Mouse (Mus musculus) heart, embryonic 13.5 days (tissue): ENCODE data around the gene Zfp296. TPM values are rescaled to one million over a fixed set of nuclear protein-coding genes. Genes with fewer than 3 reads are reported as not detected.

ENCODE experiments used
- ATAC-seq: fragments of 200-750 bp; cut with Nextera tagmentation; 2 replicates; pipeline ENCODE4 v1.8.0; 2017; ENCODE audit warnings: moderate TSS enrichment; ENCODE audit not compliant: insufficient number of reproducible peaks, low FRiP score, low TSS enrichment; ENCODE audit errors: extremely low read depth
- H3K27ac ChIP-seq: fragments of 300-500 bp; sonication (generic); replicated peaks from 2 replicates; pipeline ENCODE4 v1.5.1; 2015; ENCODE audit warnings: moderate library complexity, mild to moderate bottlenecking, inconsistent platforms
- H3K27me3 ChIP-seq: fragments of 300-500 bp; sonication (generic); replicated peaks from 2 replicates; pipeline ENCODE4 v1.6.1; 2015; ENCODE audit warnings: mild to moderate bottlenecking, inconsistent platforms
- H3K36me3 ChIP-seq: fragments of 300-500 bp; sonication (generic); 2 replicates; pipeline ENCODE4 v1.6.1; 2015; ENCODE audit warnings: mild to moderate bottlenecking, inconsistent platforms
- H3K4me1 ChIP-seq: fragments of 300-500 bp; sonication (generic); 2 replicates; pipeline ENCODE4 v1.6.1; 2015; ENCODE audit warnings: inconsistent platforms
- H3K4me2 ChIP-seq: fragments of 300-500 bp; sonication (generic); 2 replicates; pipeline ENCODE4 v1.6.1; 2015; ENCODE audit warnings: inconsistent platforms, mild to moderate bottlenecking, moderate library complexity
- H3K4me3 ChIP-seq: fragments of 300-500 bp; sonication (generic); 2 replicates; pipeline ENCODE4 v1.5.1; 2015; ENCODE audit warnings: moderate library complexity, mild to moderate bottlenecking, inconsistent platforms
- H3K9ac ChIP-seq: fragments of 300-500 bp; sonication (generic); 2 replicates; pipeline ENCODE4 v1.6.1; 2015; ENCODE audit warnings: inconsistent platforms, mild to moderate bottlenecking, moderate library complexity
- H3K9me3 ChIP-seq: fragments of 300-500 bp; sonication (generic); 2 replicates; pipeline ENCODE4 v1.6.1; 2016; ENCODE audit warnings: inconsistent platforms
- WGBS: fragments of 180-500 bp; shearing (Covaris S2); methylation state at CpG from one replicate; pipeline ENCODE4 v1.1.7; 2015; ENCODE audit warnings: mixed read lengths; 5-methylcytosine and 5-hydroxymethylcytosine counted together
- polyA plus RNA-seq: library from polyadenylated mRNA; unstranded; fragments of >200 nt; fragmentation: Nextera tagmentation; extraction: Ambion mirVana; gene quantifications from 2 replicates; pipeline ENCODE4 v1.2.1, GENCODE M21; 2015

Zfp296 gene
- polyA plus RNA-seq, 1 experiment from 2014 or later, result 0.12 TPM

GRCm38 (mm10) chr7:19609641-19610332, 32.7 kb downstream of the Zfp296 start:
- Histone ChIP-seq H3K4me1 (no peaks in the 10 kb centered on the region), H3K4me3 (no peak overlapping the region), H3K27me3 (no peaks in the 10 kb centered on the region), H3K9me3 (no peaks in the 10 kb centered on the region), H3K27ac (no peak overlapping the region), H3K4me2 (no peak overlapping the region), H3K9ac (no peak overlapping the region), H3K36me3 (peaks cover 26% of the 10 kb centered on the region)
- ATAC-seq, result no peak
- 78% methylated on average over 12 of the region's 12 CpGs for WGBS

DNA sequence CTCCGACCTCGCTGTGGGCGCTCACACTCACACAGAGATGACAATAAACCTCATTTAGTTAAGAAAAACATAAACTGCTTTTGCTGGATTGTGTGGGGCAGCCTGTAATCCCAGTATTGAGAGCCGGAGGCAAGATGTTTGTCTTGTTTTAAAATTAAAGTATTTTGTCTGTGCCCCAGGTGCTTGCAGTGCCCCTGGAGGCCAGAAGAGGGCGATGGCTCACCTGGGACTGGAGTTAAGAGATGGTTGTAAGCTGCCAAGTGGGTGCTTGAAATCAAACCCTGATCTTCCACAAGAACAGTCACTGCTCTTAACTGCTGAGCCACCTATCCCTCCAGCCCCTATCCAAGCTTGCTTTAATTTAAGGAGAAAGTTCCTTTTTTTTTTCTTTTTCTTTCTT, 33.9 kb downstream of the Zfp296 start:
- Histone ChIP-seq H3K9me3 (no peaks in the 10 kb centered on the region), H3K4me1 (no peaks in the 10 kb centered on the region), H3K27me3 (no peaks in the 10 kb centered on the region), H3K36me3 (peaks cover 26% of the 10 kb centered on the region), H3K4me3 (no peak overlapping the region), H3K9ac (no peak overlapping the region), H3K27ac (no peak overlapping the region), H3K4me2 (no peak overlapping the region)
- no peak for ATAC-seq
- 80% methylated on average over 5 of the region's 5 CpGs for WGBS

GRCm38 (mm10) chr7:19615036-19615577, 38.0 kb downstream of the Zfp296 start:
- no peak overlapping the region for H3K9ac ChIP-seq
- H3K27me3 ChIP-seq, result peaks cover 9% of the 10 kb centered on the region
- H3K27ac ChIP-seq, result no peak overlapping the region
- H3K4me1 ChIP-seq, result peaks cover 6% of the 10 kb centered on the region
- ATAC-seq, result no peak
- H3K9me3 ChIP-seq, result no peaks in the 10 kb centered on the region
- 80% methylated on average over 12 of the region's 12 CpGs for WGBS
- no peak overlapping the region for H3K4me3 ChIP-seq
- no peak overlapping the region for H3K4me2 ChIP-seq
- H3K36me3 ChIP-seq, result peaks cover 23% of the 10 kb centered on the region

- no peaks in the 10 kb centered on the region for H3K36me3 ChIP-seq
- H3K4me1 ChIP-seq, result peaks cover 6% of the 10 kb centered on the region
- H3K4me3 ChIP-seq, result peak overlapping the region; percentile 44
- H3K9ac ChIP-seq, result peak overlapping the region; percentile 75
- ATAC-seq, result 0 out of 2 replicates have a peak, but pooled peaks have one; percentile 55
- peak overlapping the region; percentile 73 for H3K4me2 ChIP-seq
- peaks cover 21% of the 10 kb centered on the region for H3K27me3 ChIP-seq
- no peak overlapping the region for H3K27ac ChIP-seq
- WGBS, result 6% methylated on average over 35 of the region's 35 CpGs
- no peaks in the 10 kb centered on the region for H3K9me3 ChIP-seq
Observed at GRCm38 (mm10) chr7:19619004-19619801, 42.1 kb downstream of the Zfp296 start.

DNA sequence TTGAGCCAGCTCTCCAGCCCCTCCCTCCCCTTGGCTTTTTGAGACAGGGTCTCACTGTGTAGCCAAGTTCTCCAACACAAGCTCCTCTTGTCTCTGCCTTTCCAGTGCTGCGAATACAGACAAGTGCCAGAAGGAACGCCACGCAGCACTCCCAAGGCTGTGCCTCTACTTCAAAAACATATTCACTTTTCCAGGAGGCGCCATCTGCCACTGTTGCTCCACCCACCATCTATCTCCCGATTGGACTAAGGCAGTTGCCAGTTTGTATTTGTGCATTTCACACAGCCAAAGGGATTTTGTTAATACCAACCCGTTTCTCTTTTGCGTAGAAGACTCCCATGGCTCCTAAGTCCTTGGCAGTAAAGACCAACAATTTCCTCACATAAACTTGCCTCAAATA, 43.7 kb downstream of the Zfp296 start:
- Histone ChIP-seq H3K9me3 (no peaks in the 10 kb centered on the region), H3K4me1 (peaks cover 6% of the 10 kb centered on the region), H3K27me3 (peaks cover 21% of the 10 kb centered on the region), H3K27ac (no peak overlapping the region), H3K36me3 (no peaks in the 10 kb centered on the region), H3K9ac (no peak overlapping the region), H3K4me2 (no peak overlapping the region), H3K4me3 (no peak overlapping the region)
- WGBS, result 86% methylated on average over 7 of the region's 7 CpGs
- ATAC-seq, result no peak

- H3K9me3 ChIP-seq, result no peaks in the 10 kb centered on the region
- ATAC-seq, result no peak
- H3K36me3 ChIP-seq, result no peaks in the 10 kb centered on the region
- 44% methylated on average over 6 of the region's 6 CpGs for WGBS
- H3K4me2 ChIP-seq, result no peak overlapping the region
- no peak overlapping the region for H3K9ac ChIP-seq
- H3K4me1 ChIP-seq, result peaks cover 6% of the 10 kb centered on the region
- no peak overlapping the region for H3K4me3 ChIP-seq
- no peak overlapping the region for H3K27ac ChIP-seq
- peaks cover 21% of the 10 kb centered on the region for H3K27me3 ChIP-seq
Observed at GRCm38 (mm10) chr7:19622241-19622640, 45.2 kb downstream of the Zfp296 start.

GRCm38 (mm10) chr7:19623433-19623832, 46.3 kb downstream of the Zfp296 start:
- Histone ChIP-seq H3K36me3 (no peaks in the 10 kb centered on the region), H3K4me3 (no peak overlapping the region), H3K4me2 (no peak overlapping the region), H3K27ac (no peak overlapping the region), H3K9me3 (no peaks in the 10 kb centered on the region), H3K27me3 (peaks cover 21% of the 10 kb centered on the region), H3K9ac (no peak overlapping the region), H3K4me1 (peaks cover 12% of the 10 kb centered on the region)
- ATAC-seq, result no peak
- 59% methylated on average over 2 of the region's 2 CpGs for WGBS

- H3K4me2 ChIP-seq, result peak overlapping the region; percentile 93
- H3K4me1 ChIP-seq, result peaks cover 12% of the 10 kb centered on the region
- WGBS, result 56% methylated on average over 3 of the region's 3 CpGs
- no peaks in the 10 kb centered on the region for H3K9me3 ChIP-seq
- H3K36me3 ChIP-seq, result peaks cover 10% of the 10 kb centered on the region
- H3K27ac ChIP-seq, result peak overlapping the region; percentile 93; the same call in 1 of the 2 replicates
- peak overlapping the region; percentile 84 for H3K4me3 ChIP-seq
- no peaks in the 10 kb centered on the region; the same call in 1 of the 2 replicates for H3K27me3 ChIP-seq
- no peak for ATAC-seq
- peak overlapping the region; percentile 64 for H3K9ac ChIP-seq
Observed at GRCm38 (mm10) chr7:19627721-19628120, 50.6 kb downstream of the Zfp296 start.

GRCm38 (mm10) chr7:19628192-19628535, 51.1 kb downstream of the Zfp296 start:
- peak overlapping the region; percentile 64 for H3K9ac ChIP-seq

GRCm38 (mm10) chr7:19628536-19629360, 51.7 kb downstream of the Zfp296 start:
- ATAC-seq, result peak; percentile 81
- peak overlapping the region; percentile 93 for H3K4me2 ChIP-seq
- H3K9ac ChIP-seq, result peak overlapping the region; percentile 82
- WGBS, result 2% methylated on average over 57 of the region's 57 CpGs
- no peaks in the 10 kb centered on the region; the same call in 1 of the 2 replicates for H3K27me3 ChIP-seq
- peaks cover 20% of the 10 kb centered on the region for H3K36me3 ChIP-seq
- H3K4me3 ChIP-seq, result peak overlapping the region; percentile 84
- H3K9me3 ChIP-seq, result no peaks in the 10 kb centered on the region
- peak overlapping the region; percentile 93 for H3K27ac ChIP-seq
- peaks cover 12% of the 10 kb centered on the region for H3K4me1 ChIP-seq

More at GRCm38 (mm10) chr7:19628192-19628535, 51.1 kb downstream of the Zfp296 start:
- Histone ChIP-seq H3K27ac (peak overlapping the region; percentile 93), H3K4me1 (peaks cover 12% of the 10 kb centered on the region), H3K36me3 (peaks cover 14% of the 10 kb centered on the region), H3K4me2 (peak overlapping the region; percentile 93), H3K27me3 (no peaks in the 10 kb centered on the region; the same call in 1 of the 2 replicates), H3K4me3 (peak overlapping the region; percentile 84), H3K9me3 (no peaks in the 10 kb centered on the region)
- ATAC-seq, result no peak
- WGBS, result 14% methylated on average over 17 of the region's 17 CpGs

GRCm38 (mm10) chr7:19629361-19629734, 52.3 kb downstream of the Zfp296 start, which contains the start of gene Relb:
Relb (minus strand) TSS chr7:19629438.
- Histone ChIP-seq H3K4me1 (peaks cover 12% of the 10 kb centered on the region), H3K9ac (peak within 1 kb of the TSS; percentile 82), H3K9me3 (no peaks in the 10 kb centered on the region), H3K4me2 (peak within 1 kb of the TSS; percentile 93), H3K27ac (peak within 1 kb of the TSS; percentile 93), H3K27me3 (no peaks in the 10 kb centered on the region), H3K4me3 (peak within 1 kb of the TSS; percentile 84), H3K36me3 (peaks cover 26% of the 10 kb centered on the region)
- ATAC-seq, result peak; percentile 73
- under 1% methylated on average over 40 of the region's 41 CpGs for WGBS
